Mouse (Mus musculus) spleen, adult 18-20 months (tissue): ENCODE data around the gene Pias4.
"Not testable (repeated sequence)": the region's sequence is repeated elsewhere in the genome, so short reads cannot be mapped to it uniquely, and the experiment has no call there.

Source experiments
- DNase-seq, 2 experiments: peaks; one replicate each; pipeline ENCODE4 v3.0.0; 2022; ENCODE audit warnings: mixed read lengths in 2 of 2

Gene Pias4

DNA sequence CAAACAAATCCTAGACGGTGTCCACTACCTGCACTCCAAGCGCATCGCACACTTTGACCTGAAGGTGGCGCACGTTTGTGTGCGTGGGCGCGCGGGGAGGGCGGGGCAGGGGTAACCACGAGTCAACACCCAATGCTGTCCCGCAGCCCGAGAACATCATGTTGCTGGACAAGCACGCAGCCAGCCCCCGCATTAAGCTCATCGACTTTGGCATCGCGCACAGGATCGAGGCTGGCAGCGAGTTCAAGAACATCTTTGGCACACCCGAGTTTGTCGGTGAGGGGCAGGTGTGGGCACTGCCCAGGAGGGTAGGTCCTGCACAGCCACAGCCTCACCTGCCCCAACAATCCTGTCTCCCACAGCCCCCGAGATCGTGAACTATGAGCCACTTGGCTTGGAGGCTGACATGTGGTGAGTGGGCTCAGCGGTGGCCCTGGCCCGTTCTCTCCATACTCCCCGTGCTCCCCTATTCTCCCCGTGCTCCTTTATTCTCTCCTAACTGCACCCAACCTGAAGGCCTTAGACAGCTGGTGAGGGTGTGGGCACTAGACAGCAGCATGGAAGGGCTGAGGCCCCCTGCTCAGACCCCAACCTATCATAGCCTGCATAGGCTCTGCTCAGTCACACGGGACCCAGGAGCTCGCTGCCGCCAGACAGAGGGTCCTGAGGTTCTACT lies 22.7 kb upstream of the Pias4 start:
- peak in 1 of 2 experiments; percentile 23 for DNase-seq

DNA sequence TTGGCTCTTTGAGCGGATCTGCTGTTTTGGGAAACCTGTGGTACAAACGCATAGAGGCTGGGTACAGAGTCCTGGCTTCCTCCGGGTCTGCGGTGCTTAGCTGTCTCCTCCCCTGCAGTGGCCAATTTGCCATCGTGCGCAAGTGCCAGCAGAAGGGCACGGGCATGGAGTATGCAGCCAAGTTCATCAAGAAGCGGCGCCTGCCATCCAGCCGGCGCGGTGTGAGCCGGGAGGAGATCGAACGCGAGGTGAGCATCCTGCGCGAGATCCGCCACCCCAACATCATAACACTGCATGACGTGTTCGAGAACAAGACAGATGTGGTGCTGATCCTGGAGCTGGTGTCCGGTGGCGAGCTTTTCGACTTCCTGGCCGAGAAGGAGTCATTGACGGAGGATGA lies 22.1 kb upstream of the Pias4 start:
- no peak for DNase-seq

DNA sequence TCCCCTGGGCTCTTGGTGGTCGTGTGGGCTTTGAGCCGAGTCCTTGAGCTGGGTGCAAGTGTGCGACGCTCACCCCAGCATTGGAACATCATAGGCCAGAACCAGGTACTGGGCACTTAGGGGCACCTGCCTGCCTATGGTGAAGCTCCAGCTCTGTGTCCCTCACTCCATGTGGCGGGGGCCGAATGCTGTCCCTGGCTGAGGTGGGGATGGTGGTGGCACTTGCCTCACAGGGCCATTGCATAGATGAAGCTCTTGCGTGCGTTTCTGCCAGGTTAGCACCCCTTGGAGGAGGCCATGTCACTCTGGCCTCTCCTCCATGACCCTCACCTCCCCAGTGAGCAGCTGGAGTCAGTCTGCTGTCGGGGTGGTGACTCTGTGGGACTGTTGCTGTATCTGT lies 19.4 kb upstream of the Pias4 start:
- no peak for DNase-seq

DNA sequence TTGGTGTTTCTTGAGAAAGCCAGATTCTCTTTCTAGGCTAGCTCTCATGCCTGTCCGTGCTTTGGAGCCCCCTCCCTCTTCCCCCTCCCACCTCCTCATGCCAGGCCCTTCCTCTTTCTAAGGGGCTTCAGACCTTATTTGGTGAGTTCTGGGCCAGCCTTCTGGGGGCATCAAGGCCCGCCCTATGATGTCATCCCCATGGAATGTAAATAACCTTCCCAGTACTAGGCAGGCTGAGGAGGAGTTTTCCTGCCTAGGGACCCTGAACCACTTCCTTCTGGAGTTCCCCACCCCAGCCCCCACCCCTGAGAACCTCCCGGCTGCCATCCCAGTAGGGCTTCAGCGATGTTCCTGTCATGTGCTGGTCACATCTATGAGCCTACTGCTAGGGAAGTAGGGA lies 17.0 kb upstream of the Pias4 start:
- DNase-seq: no peak

DNA sequence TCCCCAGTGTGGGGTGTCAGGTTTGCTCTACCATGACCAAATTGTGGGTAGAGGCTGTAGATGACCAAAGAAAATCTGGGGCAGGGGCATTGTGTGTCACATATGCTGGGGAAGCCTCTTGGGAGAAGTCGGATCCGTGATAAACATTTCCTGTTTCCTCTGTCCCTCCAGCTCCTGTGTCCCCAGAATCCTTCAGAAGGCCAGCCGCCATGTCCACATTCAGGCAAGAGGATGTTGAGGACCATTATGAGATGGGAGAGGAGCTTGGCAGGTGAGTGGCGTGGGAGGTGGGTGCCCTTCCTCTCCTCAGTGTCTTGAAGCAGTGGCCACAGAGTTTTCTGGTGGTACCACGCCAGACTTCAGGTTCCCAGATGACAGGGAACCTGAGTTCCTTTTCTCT lies 16.1 kb upstream of the Pias4 start, which contains the start of gene 4930442H23Rik:
TSS of gene 4930442H23Rik (minus strand) at position 45 of the 400 bp plus-strand sequence.
- no peak for DNase-seq

DNA sequence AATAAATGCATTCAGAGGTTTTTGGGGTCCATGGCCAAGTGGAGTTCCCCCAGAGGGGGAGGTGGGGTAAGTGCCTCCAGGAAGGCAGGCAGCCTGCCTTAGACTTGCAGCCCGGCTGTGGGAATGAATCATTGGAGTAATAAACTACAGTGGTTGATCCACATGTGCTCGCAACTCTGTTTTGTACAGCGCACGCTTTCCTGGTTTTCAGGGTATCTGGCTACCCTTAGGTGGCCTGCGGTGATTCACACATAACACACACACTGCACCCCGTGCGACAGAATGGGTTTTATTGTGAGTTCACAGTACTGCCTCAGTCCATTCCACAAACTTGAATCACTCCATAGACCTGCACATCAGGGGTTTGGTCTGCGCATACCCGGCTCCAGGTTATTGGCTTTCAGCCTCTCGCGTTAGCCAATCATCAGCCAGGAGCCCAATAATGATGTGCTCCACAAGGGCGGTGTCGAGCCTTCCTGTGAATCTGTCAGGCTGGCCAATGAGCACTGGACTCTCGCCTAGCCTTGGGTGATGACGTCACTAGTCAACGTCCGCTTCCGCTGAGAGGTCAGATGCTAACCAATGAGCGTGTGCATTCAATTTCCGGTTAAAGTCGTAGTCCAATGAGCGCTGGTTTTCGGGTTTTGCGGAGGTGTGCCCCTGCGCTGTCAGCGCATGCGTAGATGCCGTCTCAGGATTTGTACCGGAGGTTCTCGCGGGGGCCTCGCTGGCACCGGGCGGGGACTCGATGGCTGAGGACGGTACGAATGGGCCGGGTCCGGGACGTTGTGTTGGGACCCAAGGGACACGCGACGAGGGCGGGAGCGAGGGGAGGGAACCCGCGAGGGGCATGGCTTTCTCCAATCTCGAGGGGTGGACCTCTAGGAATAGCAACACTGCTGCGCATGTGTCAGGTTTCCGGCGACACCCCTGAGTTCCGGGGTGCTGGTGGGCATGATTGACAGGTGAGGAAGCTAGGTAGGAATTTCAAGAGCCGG lies 14.9 kb upstream of the Pias4 start, which contains the start of gene Dapk3:
TSS of gene Dapk3 (plus strand) at position 670 of the 998 bp plus-strand sequence.
- DNase-seq: peak; percentile 89 to 90

DNA sequence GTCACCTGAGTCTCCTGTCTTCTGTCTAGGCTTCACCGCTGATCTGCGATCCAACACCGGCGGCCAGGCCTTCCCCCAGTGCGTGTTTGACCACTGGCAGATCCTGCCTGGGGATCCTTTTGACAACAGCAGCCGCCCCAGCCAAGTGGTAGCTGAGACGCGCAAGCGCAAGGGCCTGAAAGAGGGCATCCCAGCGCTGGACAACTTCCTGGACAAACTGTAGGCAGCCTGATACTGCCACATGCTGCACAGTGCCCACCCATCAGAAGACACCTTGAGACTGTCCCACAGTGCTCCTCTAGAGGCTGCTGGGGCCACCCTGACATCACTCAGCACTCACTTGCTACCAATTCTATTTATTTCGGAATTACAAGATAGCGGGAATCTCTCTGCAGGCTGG lies 14.1 kb upstream of the Pias4 start:
- DNase-seq: not testable (repeated sequence)

DNA sequence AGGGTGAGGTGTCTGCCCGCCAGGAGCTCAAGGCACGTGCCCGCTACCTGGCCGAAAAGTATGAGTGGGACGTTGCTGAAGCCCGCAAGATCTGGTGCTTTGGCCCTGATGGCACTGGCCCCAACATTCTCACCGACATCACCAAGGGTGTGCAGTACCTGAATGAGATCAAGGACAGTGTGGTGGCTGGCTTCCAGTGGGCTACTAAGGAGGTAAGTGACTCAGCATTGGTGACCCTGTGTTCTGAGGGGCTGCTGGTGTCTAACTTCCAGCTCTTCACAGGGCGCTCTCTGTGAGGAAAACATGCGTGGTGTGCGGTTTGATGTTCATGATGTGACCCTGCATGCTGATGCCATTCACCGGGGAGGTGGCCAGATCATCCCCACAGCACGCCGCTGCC lies 13.2 kb upstream of the Pias4 start:
- no peak for DNase-seq

DNA sequence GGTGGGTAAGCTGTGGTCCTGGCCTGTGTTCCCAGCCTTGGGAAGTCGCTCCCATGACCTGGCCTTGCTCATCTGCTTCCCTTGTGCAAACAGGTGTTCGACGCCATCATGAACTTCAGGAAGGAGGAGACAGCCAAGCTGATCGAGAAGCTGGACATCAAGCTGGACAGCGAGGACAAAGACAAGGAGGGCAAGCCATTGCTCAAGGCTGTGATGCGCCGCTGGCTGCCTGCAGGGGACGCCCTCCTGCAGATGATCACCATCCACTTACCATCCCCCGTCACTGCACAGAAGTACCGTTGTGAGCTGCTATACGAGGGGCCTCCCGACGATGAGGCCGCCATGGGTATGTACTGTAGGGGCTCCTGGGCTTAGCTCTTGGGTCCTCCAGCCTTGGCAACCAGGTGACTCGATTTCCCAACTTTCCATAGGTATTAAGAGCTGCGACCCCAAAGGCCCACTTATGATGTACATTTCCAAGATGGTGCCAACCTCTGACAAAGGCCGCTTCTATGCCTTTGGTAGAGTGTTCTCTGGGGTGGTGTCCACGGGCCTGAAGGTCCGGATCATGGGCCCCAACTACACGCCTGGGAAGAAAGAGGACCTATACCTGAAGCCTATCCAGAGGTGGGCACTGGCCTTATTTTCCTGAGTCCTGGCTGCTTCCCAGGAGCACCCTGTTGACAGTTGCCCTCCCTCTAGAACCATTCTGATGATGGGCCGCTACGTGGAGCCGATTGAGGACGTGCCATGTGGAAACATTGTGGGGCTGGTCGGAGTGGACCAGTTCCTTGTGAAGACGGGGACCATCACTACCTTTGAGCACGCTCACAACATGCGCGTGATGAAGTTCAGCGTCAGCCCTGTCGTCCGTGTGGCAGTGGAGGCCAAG lies 12.0 kb upstream of the Pias4 start:
- DNase-seq: no peak

DNA sequence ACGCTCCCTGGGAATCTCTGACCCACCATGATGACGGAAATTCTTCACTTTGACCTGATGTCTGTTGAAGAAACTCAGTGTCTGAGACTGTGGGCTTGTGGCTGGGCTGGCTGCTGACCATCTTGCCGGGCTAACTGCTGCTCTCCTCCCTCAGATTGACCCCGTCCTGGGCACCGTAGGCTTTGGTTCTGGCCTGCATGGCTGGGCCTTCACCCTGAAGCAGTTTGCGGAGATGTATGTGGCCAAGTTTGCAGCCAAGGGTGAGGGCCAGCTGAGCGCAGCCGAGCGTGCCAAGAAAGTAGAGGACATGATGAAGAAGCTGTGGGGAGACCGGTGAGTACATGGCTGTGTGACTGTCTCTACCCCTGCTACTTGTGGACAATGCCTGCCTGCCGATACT lies 11.2 kb upstream of the Pias4 start:
- DNase-seq: no peak

DNA sequence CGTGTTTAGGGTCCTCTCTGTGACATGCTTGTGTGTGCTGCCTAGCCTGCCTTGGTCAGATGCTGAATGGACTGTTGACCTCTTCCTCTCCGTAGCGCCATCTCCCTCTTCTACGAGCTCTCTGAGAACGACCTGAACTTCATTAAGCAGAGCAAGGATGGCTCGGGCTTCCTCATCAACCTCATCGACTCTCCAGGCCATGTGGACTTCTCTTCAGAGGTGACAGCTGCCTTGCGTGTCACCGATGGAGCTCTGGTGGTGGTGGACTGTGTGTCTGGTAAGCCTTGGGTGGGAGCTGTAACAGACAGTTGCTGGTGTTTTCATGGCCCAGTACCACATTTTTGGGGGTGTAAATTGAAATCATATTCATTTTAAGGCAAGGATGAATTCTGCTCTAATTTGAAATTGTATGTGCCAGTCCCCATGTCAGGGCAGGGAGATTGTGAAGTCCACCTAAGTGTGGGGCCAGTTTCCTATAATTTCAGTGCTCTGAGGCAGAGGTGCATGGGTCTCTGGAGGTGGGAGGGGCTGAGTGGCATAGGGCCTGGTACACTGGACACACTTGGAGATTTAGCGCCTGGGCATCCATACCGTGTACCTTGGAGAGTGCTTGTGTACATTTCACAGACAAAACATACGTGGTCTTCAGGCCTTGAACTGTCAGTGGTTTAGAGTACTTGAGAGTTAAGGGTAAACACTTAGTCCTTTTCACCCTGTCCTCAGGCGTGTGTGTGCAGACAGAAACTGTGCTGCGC lies 10.4 kb upstream of the Pias4 start:
- peak in 1 of 2 experiments; percentile 62 for DNase-seq

DNA sequence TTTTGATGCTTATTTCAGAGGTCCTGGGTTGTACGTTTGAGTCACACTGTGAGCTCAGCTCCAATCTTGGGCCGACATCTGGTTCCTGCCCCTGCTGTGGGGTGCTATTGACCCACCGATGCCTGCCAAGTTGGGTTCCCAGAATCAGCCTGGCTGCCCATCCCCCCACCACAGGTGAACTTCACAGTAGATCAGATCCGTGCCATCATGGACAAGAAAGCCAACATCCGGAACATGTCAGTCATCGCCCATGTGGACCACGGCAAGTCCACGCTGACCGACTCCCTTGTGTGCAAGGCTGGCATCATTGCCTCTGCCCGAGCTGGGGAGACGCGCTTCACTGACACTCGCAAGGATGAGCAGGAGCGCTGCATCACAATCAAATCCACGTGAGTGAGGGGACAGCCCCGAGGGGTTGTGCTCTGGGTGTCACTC lies 9.8 kb upstream of the Pias4 start:
- DNase-seq: no peak

DNA sequence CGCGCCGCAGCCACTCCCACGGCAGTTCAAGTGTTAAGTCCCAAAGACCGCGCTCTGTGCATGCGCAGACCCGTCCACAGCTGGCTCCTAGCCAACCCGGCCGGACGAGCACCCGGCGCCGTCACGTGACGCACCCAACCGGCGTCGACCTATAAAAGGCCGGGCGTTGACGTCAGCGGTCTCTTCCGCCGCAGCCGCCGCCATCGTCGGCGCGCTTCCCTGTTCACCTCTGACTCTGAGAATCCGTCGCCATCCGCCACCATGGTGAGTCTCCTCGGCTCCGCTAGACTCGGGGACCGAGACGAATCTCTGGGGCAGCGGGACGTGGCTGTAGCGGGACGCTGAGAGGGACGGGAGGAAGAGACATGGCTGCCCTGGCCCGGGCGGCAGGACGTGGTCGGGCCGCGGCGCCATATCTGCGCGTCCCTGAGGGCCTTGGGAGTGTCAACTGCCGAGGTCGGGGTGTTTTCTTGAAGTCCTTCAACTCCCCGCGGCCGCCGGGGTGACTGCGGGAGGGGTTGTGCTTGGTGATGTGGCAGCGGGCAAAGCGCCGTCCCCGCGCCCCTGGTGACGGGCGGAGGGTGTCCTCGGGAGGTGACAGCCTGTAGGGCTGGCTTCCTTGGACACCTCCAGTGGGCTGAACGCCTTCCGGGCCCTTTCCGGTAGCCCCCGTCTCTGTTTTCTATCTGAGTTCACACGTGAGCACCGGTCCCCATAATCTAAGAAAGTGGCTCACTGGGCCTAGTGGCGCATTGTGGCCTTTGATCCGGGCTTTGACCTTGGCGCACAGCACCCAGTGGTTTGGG lies 8.9 kb upstream of the Pias4 start, which contains the start of gene Eef2:
TSS of gene Eef2 (plus strand) at position 166 of the 806 bp plus-strand sequence.
- peak; percentile 96 to 99 for DNase-seq

DNA sequence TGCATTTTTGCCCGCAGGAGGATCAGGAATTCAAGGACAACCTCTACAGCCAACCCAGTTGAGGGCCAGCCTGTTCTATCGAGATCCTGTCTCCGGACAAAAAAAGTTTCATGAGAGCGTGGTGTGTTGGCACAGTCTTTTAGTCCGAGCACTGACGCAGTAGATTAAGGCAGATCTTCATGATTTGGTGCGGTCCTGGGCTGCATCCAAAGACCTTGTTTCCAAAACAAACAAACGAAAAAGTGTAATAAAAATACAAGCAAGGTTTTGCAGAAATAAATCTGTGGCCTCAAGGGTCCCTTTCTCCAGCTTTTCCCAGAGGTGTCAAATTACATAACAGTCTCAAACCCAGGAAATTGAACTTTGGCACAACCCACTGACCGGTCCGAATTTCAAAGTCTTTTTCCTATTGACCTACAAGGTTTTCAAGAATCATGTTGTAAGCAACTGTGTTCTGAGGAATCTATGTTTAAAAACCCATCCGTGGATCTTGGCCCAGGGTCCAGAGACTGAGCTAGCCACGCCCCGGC lies 8.3 kb upstream of the Pias4 start:
- no peak for DNase-seq

DNA sequence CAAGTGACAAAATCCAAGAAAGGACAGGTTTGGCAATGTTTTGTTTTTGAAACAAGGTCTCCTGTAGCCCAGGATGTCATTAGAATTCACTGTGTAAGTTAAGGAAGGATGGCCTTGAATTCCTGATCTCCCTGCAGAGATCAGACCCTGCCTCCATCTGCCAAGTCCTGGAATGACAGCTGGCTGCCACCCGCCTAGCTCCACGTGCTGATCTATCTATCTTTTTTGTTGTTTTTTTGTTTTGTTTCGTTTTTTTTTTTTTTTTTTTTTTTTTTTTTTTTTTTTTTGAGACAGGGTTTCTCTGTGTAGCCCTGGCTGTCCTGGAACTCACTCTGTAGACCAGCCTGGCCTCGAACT lies 7.6 kb upstream of the Pias4 start:
- DNase-seq: not testable (repeated sequence)

DNA sequence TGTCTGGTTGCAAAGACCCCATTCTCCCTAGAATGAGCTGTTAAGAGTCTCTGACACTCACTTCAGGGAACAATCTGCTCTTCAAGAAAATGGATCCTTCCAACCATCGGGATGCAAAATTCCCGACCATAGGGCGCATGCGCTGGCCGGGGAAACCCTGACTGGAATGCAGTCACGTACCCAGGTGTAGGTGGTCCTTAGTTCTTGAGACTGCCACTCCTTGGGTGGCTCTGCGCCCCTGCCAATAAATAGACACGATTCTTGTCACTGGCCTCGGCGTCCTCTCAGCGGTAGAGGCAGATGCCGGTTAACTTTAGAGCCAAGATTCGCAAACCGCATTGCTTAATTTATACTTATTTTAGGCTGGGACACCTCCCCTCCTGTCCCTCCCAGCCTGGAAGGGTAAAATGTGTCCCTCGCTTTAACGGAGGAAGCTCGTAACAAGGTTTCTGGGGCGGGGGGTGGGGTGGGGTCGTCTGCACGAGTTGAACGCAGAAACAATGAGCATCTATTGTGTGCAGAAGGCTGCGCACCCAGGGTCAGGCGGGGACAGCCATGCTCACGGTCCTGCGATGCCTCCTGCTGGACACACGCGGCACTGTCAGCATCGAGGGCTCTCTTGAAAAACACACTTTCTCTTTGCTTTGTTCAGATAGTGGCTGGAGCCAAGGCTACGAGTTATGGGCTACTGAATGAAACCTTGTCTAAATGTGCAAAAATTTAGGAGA lies 7.1 kb upstream of the Pias4 start:
- DNase-seq: peak; percentile 78 to 92

DNA sequence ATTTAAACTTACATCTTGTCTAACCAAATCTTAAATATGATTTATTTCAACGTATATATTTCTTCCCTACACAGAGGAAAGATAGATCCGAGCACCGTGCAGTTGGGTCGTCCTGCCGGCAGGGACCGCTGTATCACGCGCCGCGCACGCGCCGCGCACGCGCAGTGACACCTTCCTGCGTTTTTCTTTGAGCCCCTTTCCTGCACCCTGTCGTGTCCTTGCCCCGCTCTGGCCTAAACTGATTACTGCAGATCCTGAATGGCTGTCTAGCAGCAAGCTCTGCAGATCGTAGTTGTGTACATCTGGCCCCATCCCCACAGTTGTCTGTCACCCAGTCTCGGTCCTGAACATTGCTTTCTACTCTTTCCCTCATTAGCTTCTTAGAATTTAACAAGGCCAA lies 5.4 kb upstream of the Pias4 start:
- peak; percentile 74 to 84 for DNase-seq

DNA sequence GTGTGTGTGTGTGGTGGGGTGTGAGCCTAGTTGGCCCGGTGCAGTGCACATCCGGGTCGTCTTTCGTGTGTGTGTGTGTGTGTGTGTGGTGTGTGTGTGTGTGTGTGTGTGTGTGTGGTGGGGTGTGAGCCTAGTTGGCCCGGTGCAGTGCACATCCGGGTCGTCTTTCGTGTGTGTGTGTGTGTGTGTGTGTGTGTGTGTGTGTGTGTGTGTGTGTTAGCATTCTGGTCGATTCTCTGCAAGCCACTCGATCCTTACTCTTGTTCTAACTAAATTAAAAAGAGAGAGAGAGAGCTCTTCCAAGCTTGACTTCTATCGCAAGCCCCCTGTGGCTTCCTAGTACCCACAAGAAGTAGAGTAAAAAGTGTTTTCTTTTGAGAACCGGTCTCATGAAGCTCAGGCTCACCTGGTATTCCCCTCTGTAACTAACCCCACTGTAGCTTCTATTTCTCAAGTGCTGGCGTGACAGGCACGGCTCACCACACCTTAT lies 1.7 kb upstream of the Pias4 start:
- DNase-seq: peak in 1 of 2 experiments; percentile 38

DNA sequence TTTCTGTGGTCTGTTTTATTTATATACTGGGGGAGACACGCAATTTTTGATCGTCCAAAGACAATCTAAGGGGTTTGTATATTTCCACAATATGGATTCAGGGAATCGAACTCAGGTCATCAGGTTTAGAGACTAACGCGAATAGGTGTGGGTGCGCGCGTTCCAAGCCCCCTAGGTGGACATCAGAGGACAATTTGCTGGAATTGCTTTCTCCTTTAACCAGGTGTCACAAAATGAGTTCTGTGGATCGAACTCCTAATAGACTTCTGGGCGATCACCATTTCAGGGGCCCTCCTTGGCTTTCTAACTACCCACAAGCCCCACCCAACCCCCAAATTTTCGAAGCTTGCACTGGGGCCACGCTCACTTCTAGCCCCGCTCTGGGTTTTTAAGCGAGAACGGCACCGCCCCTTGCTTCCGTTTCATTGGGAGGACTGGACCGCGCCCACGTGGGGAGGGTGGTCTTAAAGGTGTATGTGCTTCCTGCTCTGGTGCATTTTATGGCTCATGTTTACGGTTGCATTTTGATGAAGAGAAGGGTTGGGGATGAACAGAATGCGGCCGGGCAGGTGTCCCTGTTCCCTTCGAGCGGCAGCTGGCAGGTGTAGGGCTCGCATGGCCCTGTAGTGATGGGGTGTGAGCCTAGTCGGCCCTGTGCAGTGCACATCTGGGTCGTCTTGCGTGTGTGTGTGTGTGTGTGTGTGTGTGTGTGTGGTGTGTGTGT lies 960 bp upstream of the Pias4 start:
- peak; percentile 83 to 88 for DNase-seq
